ENCODE assay signal across 9 mouse cellular contexts in the genomic region with DNA sequence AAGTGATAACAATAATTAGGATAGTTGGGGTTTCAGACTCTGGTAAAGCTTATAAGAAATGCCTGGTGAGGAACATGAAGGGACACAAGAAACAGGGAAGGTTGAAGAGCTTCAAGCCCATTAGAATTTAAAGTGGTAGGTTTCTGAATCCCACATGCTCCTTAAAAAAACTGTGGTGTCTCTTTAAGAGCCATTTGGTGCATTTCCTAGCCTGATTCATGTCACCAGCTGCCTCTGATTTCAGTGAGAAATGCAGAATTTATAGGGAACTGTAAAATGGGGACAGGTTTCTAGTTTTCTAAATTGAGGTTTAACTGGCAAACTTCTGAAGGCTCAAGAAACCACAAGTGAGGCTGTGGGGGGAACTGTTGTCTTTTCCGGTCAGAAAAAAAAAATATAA. TPM values are rescaled to one million over a fixed set of nuclear protein-coding genes. Genes with fewer than 3 reads are reported as not detected.
A peak's percentile ranks its signal among the peaks of the same experiment; 100 is the strongest.
DNase-seq lines count a peak whose midpoint lies in the region; ATAC-seq and TF ChIP-seq lines count a peak whose summit lies in the region.
"Had no signal": no experiment of that assay in that cellular context is flagged by ENCODE, and none has a peak within 500 bp of the region (broad histone marks: within the 10 kb centered on the region; RNA-seq: fewer than 3 reads in every experiment).

No protein-coding gene starts in this region.

- no peak for TF ChIP-seq CTCF in hindbrain, postnatal 0 days (IDR thresholded peaks at IDR 0.05; ENCODE audit: low read depth)

- H3K27me3 ChIP-seq in kidney, embryonic 15.5 days = no peaks in the 10 kb centered on the region
- no peaks in the 10 kb centered on the region; the same call in 1 of the 2 replicates for H3K27me3 ChIP-seq in embryonic facial prominence, embryonic 14.5 days (replicated peaks; ENCODE audit: control insufficient read depth, insufficient read depth, low read length)
- H3K27me3 ChIP-seq in hindbrain, postnatal 0 days (ENCODE audit: insufficient read depth, low read length) = no peaks in the 10 kb centered on the region
- H3K27me3 ChIP-seq in midbrain, embryonic 15.5 days (replicated peaks) = no peaks in the 10 kb centered on the region

- peak overlapping the region; percentile 25; the same call in 1 of the 2 replicates for H3K9ac ChIP-seq in kidney, embryonic 15.5 days
- H3K9ac ChIP-seq in embryonic facial prominence, embryonic 14.5 days (ENCODE audit: low read depth, low read length) = peak overlapping the region; percentile 58; the same call in 1 of the 2 replicates
- H3K9ac ChIP-seq in hindbrain, postnatal 0 days (replicated peaks; ENCODE audit: low read length) = peak overlapping the region; percentile 64
- peak overlapping the region; percentile 52 for H3K9ac ChIP-seq in midbrain, embryonic 15.5 days

- no peaks in the 10 kb centered on the region for H3K9me3 ChIP-seq in kidney, embryonic 15.5 days (replicated peaks)
- no peaks in the 10 kb centered on the region for H3K9me3 ChIP-seq in embryonic facial prominence, embryonic 14.5 days (ENCODE audit: control insufficient read depth, low read length)
- no peaks in the 10 kb centered on the region for H3K9me3 ChIP-seq in hindbrain, postnatal 0 days (ENCODE audit: low read length)
- no peaks in the 10 kb centered on the region for H3K9me3 ChIP-seq in midbrain, embryonic 15.5 days

- DNase-seq in kidney, postnatal 4 days = no peak
- no peak for DNase-seq in embryonic facial prominence, embryonic 14.5 days (ENCODE audit: low spot score)
- DNase-seq in hindbrain, postnatal 0 days (ENCODE audit: low spot score) = no peak
- no peak for DNase-seq in urinary bladder, adult 2 months (ENCODE audit: low spot score)
- DNase-seq in right cerebral cortex, postnatal 25 days = no peak
- DNase-seq in lung, postnatal 10 days = no peak
- DNase-seq: kidney, adult 8-10 months had no signal

- H3K27ac ChIP-seq in kidney, embryonic 15.5 days = peak overlapping the region; percentile 88
- peak overlapping the region; percentile 40 for H3K27ac ChIP-seq in embryonic facial prominence, embryonic 14.5 days (replicated peaks; ENCODE audit: low read depth, low read length)
- H3K27ac ChIP-seq in hindbrain, postnatal 0 days = peak overlapping the region; percentile 82
- H3K27ac ChIP-seq in midbrain, embryonic 15.5 days = peak overlapping the region; percentile 87

- no peak for ATAC-seq in kidney, embryonic 15.5 days (replicated peaks; ENCODE audit: low FRiP score)
- ATAC-seq in embryonic facial prominence, embryonic 14.5 days (ENCODE audit: low read depth) = no peak
- no peak for ATAC-seq in hindbrain, postnatal 0 days
- no peak for ATAC-seq in midbrain, embryonic 15.5 days (replicated peaks)

- H3K4me1 ChIP-seq in kidney, embryonic 15.5 days = peaks cover 48% of the 10 kb centered on the region
- H3K4me1 ChIP-seq in embryonic facial prominence, embryonic 14.5 days (ENCODE audit: control insufficient read depth, insufficient read depth, low read length) = peaks cover 67% of the 10 kb centered on the region
- H3K4me1 ChIP-seq in hindbrain, postnatal 0 days (ENCODE audit: insufficient read depth, low read length) = peaks cover 45% of the 10 kb centered on the region
- H3K4me1 ChIP-seq in midbrain, embryonic 15.5 days = peaks cover 50% of the 10 kb centered on the region

- peak overlapping the region; percentile 40 for H3K4me3 ChIP-seq in kidney, embryonic 15.5 days (replicated peaks)
- peak overlapping the region; percentile 34 for H3K4me3 ChIP-seq in embryonic facial prominence, embryonic 14.5 days (ENCODE audit: low read depth, low read length)
- peak overlapping the region; percentile 46 for H3K4me3 ChIP-seq in hindbrain, postnatal 0 days (ENCODE audit: low read length)
- H3K4me3 ChIP-seq in midbrain, embryonic 15.5 days = peak overlapping the region; percentile 48

- peak overlapping the region; percentile 64 for H3K4me2 ChIP-seq in kidney, embryonic 15.5 days
- peak overlapping the region; percentile 58 for H3K4me2 ChIP-seq in embryonic facial prominence, embryonic 14.5 days (ENCODE audit: low read depth, low read length)
- H3K4me2 ChIP-seq in hindbrain, postnatal 0 days (ENCODE audit: low read depth, low read length) = peak overlapping the region; percentile 68
- H3K4me2 ChIP-seq in midbrain, embryonic 15.5 days = peak overlapping the region; percentile 67

- H3K36me3 ChIP-seq in kidney, embryonic 15.5 days = no peaks in the 10 kb centered on the region
- H3K36me3 ChIP-seq in embryonic facial prominence, embryonic 14.5 days (ENCODE audit: control insufficient read depth, insufficient read depth, low read length) = no peaks in the 10 kb centered on the region
- H3K36me3 ChIP-seq in hindbrain, postnatal 0 days (ENCODE audit: insufficient read depth, low read length) = no peaks in the 10 kb centered on the region
- no peaks in the 10 kb centered on the region for H3K36me3 ChIP-seq in midbrain, embryonic 15.5 days (replicated peaks)

- 2% methylated on average over 1 of the region's 1 CpGs for WGBS in kidney, embryonic 15.5 days
- WGBS in embryonic facial prominence, embryonic 14.5 days = 3% methylated on average over 1 of the region's 1 CpGs
- WGBS in hindbrain, postnatal 0 days = 3% methylated on average over 1 of the region's 1 CpGs
- 7% methylated on average over 1 of the region's 1 CpGs for WGBS in midbrain, embryonic 15.5 days

RNA-seq across cellular contexts. Expression of gene Rtp4, which starts 0.3 kb away (rescaled TPM):
- 9.7 and 10.9 TPM in 2 replicates for polyA plus RNA-seq in kidney, embryonic 15.5 days (2015; fragmentation: Nextera tagmentation; extraction: Ambion mirVana)
- polyA plus RNA-seq in embryonic facial prominence, embryonic 14.5 days (2014; fragmentation: Nextera tagmentation; extraction: Ambion mirVana) = 7.9 and 8.4 TPM in 2 replicates
- total RNA-seq in hindbrain, postnatal 0 days (2014; rRNA removed) = 4.7 and 11.7 TPM in 2 replicates
- 8.6 and 9.9 TPM in 2 replicates for polyA plus RNA-seq in hindbrain, postnatal 0 days (2015; fragmentation: Nextera tagmentation; extraction: Ambion mirVana)
- polyA plus RNA-seq in midbrain, embryonic 15.5 days (2015; fragmentation: Nextera tagmentation; extraction: Ambion mirVana) = 3.8 and 5.2 TPM in 2 replicates
- polyA plus RNA-seq in urinary bladder, adult 2 months (2012; rRNA removed) = 20.3 and 24.0 TPM in 2 replicates

RNA-seq across cellular contexts. Expression of gene Masp1, which starts 0.8 kb away (rescaled TPM):
- polyA plus RNA-seq in kidney, embryonic 15.5 days (2015; fragmentation: Nextera tagmentation; extraction: Ambion mirVana) = 6.8 and 8.3 TPM in 2 replicates
- 7.3 and 7.7 TPM in 2 replicates for polyA plus RNA-seq in embryonic facial prominence, embryonic 14.5 days (2014; fragmentation: Nextera tagmentation; extraction: Ambion mirVana)
- 24.7 and 34.8 TPM in 2 replicates for total RNA-seq in hindbrain, postnatal 0 days (2014; rRNA removed)
- 21.4 and 21.9 TPM in 2 replicates for polyA plus RNA-seq in hindbrain, postnatal 0 days (2015; fragmentation: Nextera tagmentation; extraction: Ambion mirVana)
- 30.9 and 31.1 TPM in 2 replicates for polyA plus RNA-seq in midbrain, embryonic 15.5 days (2015; fragmentation: Nextera tagmentation; extraction: Ambion mirVana)
- polyA plus RNA-seq in urinary bladder, adult 2 months (2012; rRNA removed) = 2.3 and 2.6 TPM in 2 replicates
